Mouse (Mus musculus) spleen, adult 2 months (tissue): Measurements from ENCODE around the gene Htt. TPM values are rescaled to one million over a fixed set of nuclear protein-coding genes. Genes with fewer than 3 reads are reported as not detected.

Experiments used
- DNase-seq, 2 experiments: peaks; one replicate each; pipeline versions ENCODE4 v3.0.0 to v3.0.0-alpha.2; 2012 to 2021; ENCODE audit warnings: low spot score in 2 of 2, low read depth in 1 of 2
- H3K27ac ChIP-seq: fragments of 200-500 bp; 2 replicates; pipeline ENCODE4 v1.5.1; 2012; ENCODE audit warnings: low read length, inconsistent platforms; ENCODE audit not compliant: insufficient read depth
- H3K27me3 ChIP-seq: fragments of 200-500 bp; 2 replicates; pipeline ENCODE4 v1.6.1; 2012; ENCODE audit warnings: mild to moderate bottlenecking, moderate library complexity, low read length, inconsistent platforms; ENCODE audit not compliant: control insufficient read depth, insufficient read depth
- H3K36me3 ChIP-seq: fragments of 200-500 bp; 2 replicates; pipeline ENCODE4 v1.6.1; 2012; ENCODE audit warnings: mild to moderate bottlenecking, low read length, inconsistent platforms; ENCODE audit not compliant: control insufficient read depth, insufficient read depth
- H3K4me1 ChIP-seq: fragments of 200-500 bp; 2 replicates; pipeline ENCODE4 v1.6.1; 2011; ENCODE audit warnings: inconsistent platforms; ENCODE audit not compliant: control insufficient read depth, insufficient read depth, insufficient read length
- H3K4me3 ChIP-seq: fragments of 200-500 bp; 2 replicates; pipeline ENCODE4 v1.5.1; 2011; ENCODE audit warnings: mild to moderate bottlenecking, inconsistent platforms; ENCODE audit not compliant: insufficient read depth, insufficient read length; ENCODE audit errors: extremely low read depth
- CTCF ChIP-seq: fragments of 200-500 bp; IDR thresholded peaks from 2 replicates; pipeline ENCODE4 v1.5.1; 2011; ENCODE audit warnings: mild to moderate bottlenecking, inconsistent platforms; ENCODE audit not compliant: insufficient read depth, insufficient read length, insufficient replicate concordance; ENCODE audit errors: extremely low read depth
- POLR2A ChIP-seq: fragments of 200-500 bp; IDR thresholded peaks from 2 replicates; pipeline ENCODE4 v1.6.1; 2011; ENCODE audit warnings: low read depth, low read length, inconsistent platforms
- WGBS: fragments of 180-500 bp; shearing (Covaris S2); methylation state at CpG from one replicate; pipeline ENCODE4 v1.1.7; 2018; 5-methylcytosine and 5-hydroxymethylcytosine counted together
- polyA plus RNA-seq: library from polyadenylated mRNA; depleted of rRNA; stranded (reverse); fragments of >200 nt; gene quantifications from 2 replicates; pipeline ENCODE4 v1.2.3, GENCODE M21; 2012; rRNA removed

The Htt gene
- polyA plus RNA-seq, 1 experiment = 11.9 TPM

DNA sequence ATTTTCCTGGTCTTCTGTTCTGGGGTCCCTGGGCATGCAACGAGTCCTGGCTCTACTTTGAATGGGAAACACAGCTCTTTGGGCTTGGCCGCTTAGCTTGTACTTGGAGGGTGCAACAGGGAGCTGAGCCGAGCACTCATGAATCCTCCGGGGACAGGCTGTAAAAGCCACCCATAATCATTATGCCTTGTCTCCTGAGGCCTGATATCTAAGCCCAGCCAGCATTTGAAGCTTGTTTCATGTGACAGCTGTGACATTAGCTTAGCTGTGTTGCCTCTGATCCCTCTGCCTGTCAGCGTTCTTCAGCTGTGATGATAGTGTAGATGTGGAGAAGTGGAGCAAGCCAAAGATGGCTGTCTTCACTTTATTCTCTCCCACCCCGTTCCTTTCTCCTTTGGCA lies 193.0 kb downstream of the Htt start:
- no peak overlapping the region for H3K4me3 ChIP-seq
- H3K36me3 ChIP-seq = no peaks in the 10 kb centered on the region
- DNase-seq = no peak
- no peak overlapping the region for H3K27ac ChIP-seq
- H3K4me1 ChIP-seq = peaks cover 2% of the 10 kb centered on the region; the same call in 1 of the 2 replicates
- H3K27me3 ChIP-seq = no peaks in the 10 kb centered on the region
- WGBS = 80% methylated on average over 6 of the region's 6 CpGs
- TF ChIP-seq CTCF (no peak), POLR2A (no peak)

DNA sequence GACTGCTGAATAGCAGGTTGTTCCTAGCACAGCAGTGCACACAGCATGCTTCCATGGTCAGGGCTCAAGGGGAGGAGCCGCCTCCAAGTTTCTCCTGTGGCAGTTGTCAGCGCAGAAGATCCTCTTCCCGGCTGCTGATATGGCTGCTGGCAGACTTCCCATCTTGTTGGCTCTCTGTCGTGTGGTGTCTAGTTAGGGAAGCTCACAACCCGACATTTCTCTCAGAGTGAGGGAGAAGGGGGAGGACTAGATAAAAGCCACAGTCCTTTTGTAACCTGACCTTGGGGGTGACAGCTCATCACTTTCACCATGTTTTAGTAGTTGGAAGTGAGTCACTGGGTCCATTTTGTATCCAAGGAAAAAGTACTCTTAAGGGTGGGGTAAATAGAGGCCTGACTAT lies 194.1 kb downstream of the Htt start:
- Histone ChIP-seq H3K27me3 (no peaks in the 10 kb centered on the region), H3K4me1 (no peaks in the 10 kb centered on the region), H3K36me3 (no peaks in the 10 kb centered on the region), H3K4me3 (no peak overlapping the region), H3K27ac (no peak overlapping the region)
- TF ChIP-seq POLR2A (no peak), CTCF (no peak)
- WGBS = 51% methylated on average over 5 of the region's 5 CpGs
- DNase-seq = no peak

DNA sequence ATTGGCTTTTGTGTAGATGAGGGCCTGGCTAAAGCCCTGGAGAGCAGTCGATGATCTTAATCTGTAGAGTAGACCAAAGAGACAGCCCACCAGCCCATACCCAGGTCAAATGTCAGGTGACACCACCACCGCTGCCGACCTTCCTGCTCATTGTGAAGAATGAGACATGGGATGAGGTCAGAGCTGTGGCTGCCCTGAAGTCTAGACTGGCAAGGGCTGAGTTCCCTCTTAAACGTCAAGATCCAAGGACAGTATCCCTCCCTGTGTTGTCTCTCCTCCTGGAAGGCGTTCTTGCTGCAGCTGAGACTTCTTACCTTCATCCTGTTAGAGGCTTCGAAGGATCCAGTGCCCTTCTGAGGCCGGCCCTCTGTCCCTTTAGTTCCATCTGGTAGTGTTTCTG lies 194.6 kb downstream of the Htt start:
- no peak for DNase-seq
- TF ChIP-seq CTCF = no peak
- no peak for TF ChIP-seq POLR2A
- H3K4me3 ChIP-seq = no peak overlapping the region
- H3K36me3 ChIP-seq = no peaks in the 10 kb centered on the region
- no peak overlapping the region for H3K27ac ChIP-seq
- no peaks in the 10 kb centered on the region for H3K27me3 ChIP-seq
- no peaks in the 10 kb centered on the region for H3K4me1 ChIP-seq
- WGBS = 84% methylated on average over 7 of the region's 7 CpGs

DNA sequence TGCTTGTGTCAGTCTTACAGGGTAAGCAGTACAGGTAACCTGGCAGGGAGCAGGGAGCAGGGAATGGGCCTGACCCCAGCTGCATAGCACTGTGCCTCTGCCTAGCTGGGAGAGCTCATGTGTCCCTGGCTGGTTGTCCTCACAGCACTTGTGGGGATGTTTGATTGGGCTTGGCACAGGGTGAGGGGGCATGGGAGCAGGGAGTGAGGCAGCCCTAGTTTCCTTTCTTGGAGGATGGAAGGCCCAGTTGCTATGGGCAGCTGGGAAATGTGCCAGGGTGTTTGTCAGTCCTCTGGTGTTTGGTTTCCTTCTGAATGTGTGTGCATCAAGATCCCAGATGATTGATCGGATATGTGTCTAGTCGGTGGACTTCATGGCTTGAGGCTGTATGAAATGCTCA lies 195.5 kb downstream of the Htt start:
- Histone ChIP-seq H3K4me1 (no peaks in the 10 kb centered on the region), H3K27ac (no peak overlapping the region), H3K4me3 (no peak overlapping the region), H3K36me3 (no peaks in the 10 kb centered on the region), H3K27me3 (no peaks in the 10 kb centered on the region)
- WGBS = 80% methylated on average over 2 of the region's 2 CpGs
- TF ChIP-seq CTCF = no peak
- TF ChIP-seq POLR2A = no peak
- no peak for DNase-seq

DNA sequence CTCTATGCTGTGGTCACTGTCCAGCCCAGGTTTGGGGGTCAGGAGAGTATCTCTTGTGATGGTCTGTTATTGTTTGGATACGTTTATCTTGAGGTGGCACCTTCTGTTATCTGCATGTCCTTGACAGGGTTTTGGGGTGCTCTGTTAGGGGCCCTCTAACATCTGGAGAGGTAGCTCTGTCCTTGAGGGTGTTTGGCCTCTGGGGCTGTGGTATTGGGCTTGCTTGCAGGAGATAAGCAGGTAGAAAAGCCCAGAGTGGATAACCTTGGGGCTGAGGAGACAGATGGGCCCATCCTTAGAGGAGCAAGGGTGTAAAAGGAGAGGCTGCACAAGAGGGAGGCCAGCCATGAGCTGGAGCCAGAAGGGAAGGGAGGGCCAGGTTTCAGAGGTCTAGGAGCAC lies 198.5 kb downstream of the Htt start:
- no peaks in the 10 kb centered on the region for H3K36me3 ChIP-seq
- H3K27ac ChIP-seq = no peak overlapping the region
- no peaks in the 10 kb centered on the region for H3K27me3 ChIP-seq
- DNase-seq = no peak
- no peaks in the 10 kb centered on the region for H3K4me1 ChIP-seq
- H3K4me3 ChIP-seq = no peak overlapping the region
- TF ChIP-seq POLR2A = no peak
- whole genome bisulfite sequencing = 74% methylated on average over 1 of the region's 1 CpGs

Other genes starting within 250 kb of the Htt start
- gene Tnip2, start 247.7 kb upstream of the Htt start, polyA plus RNA-seq = 23.3 and 27.4 TPM in 2 replicates
- gene Sh3bp2, start 235.9 kb upstream of the Htt start, polyA plus RNA-seq = 50.7 and 51.3 TPM in 2 replicates
- gene Add1, start 188.1 kb upstream of the Htt start, polyA plus RNA-seq = 152 and 170 TPM in 2 replicates
- gene Mfsd10, start 124.5 kb upstream of the Htt start, polyA plus RNA-seq = 138 and 181 TPM in 2 replicates
- 10.8 and 12.6 TPM in 2 replicates for gene Nop14, start 101.6 kb upstream of the Htt start, polyA plus RNA-seq
- 1.5 TPM in 2 replicates for gene Grk4, start 101.4 kb upstream of the Htt start, polyA plus RNA-seq
- 3.3 TPM in 2 replicates for gene Msantd1, start 146.3 kb downstream of the Htt start, polyA plus RNA-seq
- gene Rgs12, start 187.7 kb downstream of the Htt start, polyA plus RNA-seq = 27.8 and 30.1 TPM in 2 replicates